Mouse (Mus musculus): Measurements from ENCODE around the gene Ccin. TPM values are rescaled to one million over a fixed set of nuclear protein-coding genes. Genes with fewer than 3 reads are reported as not detected.
A peak's percentile ranks its signal among the peaks of the same experiment; 100 is the strongest.

Ccin gene
- total RNA-seq, 1 experiment from 2014 or later = not detected

- no peak for DNase-seq
These were observed 8.2 kb upstream of the Ccin start for GRCm38 (mm10) chr4:43974914-43975616.

GRCm38 (mm10) chr4:43976223-43976740 lies 7.0 kb upstream of the Ccin start:
- no peak for DNase-seq

GRCm38 (mm10) chr4:43978521-43979443 lies 4.5 kb upstream of the Ccin start:
- peak; percentile 82 for DNase-seq

- DNase-seq = peak; percentile 77
These were observed 3.5 kb upstream of the Ccin start for GRCm38 (mm10) chr4:43979746-43980145.

DNA sequence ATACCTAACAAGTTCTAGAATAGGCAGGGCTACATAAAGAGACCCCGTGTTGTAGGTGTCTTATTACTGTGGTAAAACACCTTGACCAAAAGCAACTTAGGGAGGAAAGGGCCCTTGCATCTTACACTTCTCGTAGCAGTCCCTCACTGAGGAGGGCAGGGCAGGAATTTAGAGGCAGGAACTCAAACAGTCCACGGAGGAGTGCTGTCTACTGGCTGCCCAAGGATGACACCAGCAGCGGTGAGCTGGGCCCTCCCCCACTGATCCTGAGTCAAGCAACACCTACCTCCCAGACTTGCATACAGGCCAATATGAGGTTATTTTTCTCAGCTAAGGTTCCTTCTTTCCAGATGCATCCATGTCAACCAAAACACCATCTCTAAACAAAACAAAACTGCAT lies 3.0 kb upstream of the Ccin start:
- DNase-seq = no peak

- no peak for DNase-seq
These were observed 2.4 kb upstream of the Ccin start for GRCm38 (mm10) chr4:43980846-43981245.

DNA sequence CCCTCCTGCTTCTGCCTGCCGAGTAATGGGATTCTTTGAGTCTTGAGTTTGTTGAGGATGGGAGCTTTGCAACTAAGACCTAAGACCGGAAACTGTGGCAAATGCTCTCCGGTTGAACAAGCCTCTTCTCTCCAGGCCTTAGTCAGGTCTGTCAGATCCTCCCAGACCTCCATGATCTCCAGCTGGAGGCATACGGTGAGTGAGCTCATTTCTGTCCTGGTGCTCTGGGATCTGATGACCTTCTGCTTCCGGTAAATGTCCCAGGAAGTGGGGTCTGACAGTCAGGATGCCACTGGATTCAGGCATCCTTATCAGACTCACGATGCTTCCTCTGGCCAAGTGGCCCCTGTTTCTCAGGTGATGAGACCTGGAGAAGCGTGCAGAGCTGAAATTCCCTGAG lies 2.0 kb upstream of the Ccin start:
- DNase-seq = no peak

- DNase-seq = peak; percentile 96
These were observed 1.1 kb upstream of the Ccin start for GRCm38 (mm10) chr4:43982053-43982732.

- DNase-seq = no peak
These were observed 473 bp downstream of the Ccin start for GRCm38 (mm10) chr4:43983756-43984155.

DNA sequence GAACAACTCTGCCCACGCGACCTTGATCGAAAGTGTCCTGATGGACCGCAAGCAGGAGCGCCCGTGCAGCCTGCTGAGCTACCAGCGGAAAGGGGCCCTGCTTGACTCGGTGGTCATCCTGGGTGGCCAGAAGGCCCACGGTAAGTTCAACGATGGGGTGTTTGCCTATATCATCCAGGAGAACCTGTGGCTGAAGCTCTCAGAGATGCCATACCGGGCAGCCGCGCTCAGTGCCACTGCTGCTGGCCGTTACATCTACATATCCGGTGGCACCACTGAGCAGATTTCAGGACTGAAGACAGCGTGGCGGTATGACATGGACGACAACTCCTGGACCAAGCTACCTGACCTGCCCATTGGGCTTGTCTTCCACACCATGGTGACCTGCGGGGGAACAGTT lies 1.0 kb downstream of the Ccin start:
- DNase-seq = no peak

GRCm38 (mm10) chr4:43988976-43989375 lies 5.7 kb downstream of the Ccin start:
- DNase-seq = no peak

DNA sequence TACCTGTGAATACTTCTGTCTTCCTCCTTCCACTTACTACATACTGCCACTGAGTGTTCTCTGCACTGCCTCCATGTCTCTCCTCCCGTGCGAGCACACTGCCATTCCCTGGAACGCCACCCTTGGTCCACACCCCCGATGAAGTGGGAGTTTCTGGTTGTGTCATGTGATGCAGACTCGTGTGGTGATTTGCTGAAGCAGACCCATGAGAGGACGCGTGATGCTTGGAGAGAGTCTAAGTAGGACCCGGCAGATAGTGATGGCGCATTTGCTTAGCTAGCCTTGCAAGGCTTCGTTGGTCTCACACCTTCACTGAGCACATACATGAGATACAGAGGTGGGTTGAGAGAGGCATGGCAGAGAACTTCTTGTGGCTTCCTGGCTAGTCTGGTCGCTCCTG lies 9.8 kb downstream of the Ccin start:
- no peak for DNase-seq

GRCm38 (mm10) chr4:43994342-43994741 lies 11.1 kb downstream of the Ccin start:
- no peak for DNase-seq

DNA sequence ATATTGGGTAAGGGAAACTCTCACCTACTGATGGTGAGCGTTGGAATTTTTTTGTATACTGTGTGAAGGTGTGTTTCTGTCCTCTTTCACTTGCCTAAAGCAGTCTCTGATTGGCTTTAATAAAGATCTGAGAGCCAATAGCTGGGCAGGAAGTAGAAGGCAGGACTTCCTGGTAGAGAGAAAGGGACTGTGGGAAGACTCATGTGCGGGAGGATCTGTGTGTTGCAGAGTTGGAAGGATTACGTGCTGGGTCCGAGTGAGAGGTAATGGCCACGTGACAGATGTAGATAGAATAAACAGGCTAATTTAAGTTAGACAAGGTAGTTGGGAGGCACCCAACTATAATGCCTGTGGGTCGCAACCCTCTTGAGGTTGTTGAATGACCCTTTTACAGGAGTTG lies 20.3 kb downstream of the Ccin start:
- no peak for DNase-seq

GRCm38 (mm10) chr4:44004126-44004525 lies 20.8 kb downstream of the Ccin start, which contains the start of gene Clta:
Clta (plus strand) TSS chr4:44004452.
- no peak for DNase-seq

GRCm38 (mm10) chr4:44004623-44005409 lies 21.5 kb downstream of the Ccin start:
- DNase-seq = no peak

GRCm38 (mm10) chr4:44010176-44010575 lies 26.9 kb downstream of the Ccin start:
- DNase-seq = no peak

DNA sequence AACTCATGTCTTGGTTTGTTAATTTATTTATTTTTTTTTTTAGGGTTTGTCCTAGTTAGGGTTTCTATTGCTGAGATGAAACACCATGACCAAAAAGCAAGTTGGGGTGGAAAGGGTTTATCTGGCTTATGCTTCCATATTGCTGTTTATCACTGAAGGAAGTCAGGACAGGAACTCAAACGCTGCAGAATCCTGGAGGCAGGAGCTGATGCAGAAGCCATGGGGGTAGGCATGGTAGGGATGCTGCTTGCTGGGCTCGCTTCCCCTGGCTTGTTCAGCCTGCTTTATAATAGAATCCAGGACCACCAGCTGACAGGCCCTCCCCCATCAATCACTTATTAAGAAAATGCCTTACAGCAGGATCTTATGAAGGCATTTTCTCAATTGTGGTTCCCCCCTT lies 27.6 kb downstream of the Ccin start:
- DNase-seq = no peak

GRCm38 (mm10) chr4:44011799-44012198 lies 28.5 kb downstream of the Ccin start:
- DNase-seq = no peak

DNA sequence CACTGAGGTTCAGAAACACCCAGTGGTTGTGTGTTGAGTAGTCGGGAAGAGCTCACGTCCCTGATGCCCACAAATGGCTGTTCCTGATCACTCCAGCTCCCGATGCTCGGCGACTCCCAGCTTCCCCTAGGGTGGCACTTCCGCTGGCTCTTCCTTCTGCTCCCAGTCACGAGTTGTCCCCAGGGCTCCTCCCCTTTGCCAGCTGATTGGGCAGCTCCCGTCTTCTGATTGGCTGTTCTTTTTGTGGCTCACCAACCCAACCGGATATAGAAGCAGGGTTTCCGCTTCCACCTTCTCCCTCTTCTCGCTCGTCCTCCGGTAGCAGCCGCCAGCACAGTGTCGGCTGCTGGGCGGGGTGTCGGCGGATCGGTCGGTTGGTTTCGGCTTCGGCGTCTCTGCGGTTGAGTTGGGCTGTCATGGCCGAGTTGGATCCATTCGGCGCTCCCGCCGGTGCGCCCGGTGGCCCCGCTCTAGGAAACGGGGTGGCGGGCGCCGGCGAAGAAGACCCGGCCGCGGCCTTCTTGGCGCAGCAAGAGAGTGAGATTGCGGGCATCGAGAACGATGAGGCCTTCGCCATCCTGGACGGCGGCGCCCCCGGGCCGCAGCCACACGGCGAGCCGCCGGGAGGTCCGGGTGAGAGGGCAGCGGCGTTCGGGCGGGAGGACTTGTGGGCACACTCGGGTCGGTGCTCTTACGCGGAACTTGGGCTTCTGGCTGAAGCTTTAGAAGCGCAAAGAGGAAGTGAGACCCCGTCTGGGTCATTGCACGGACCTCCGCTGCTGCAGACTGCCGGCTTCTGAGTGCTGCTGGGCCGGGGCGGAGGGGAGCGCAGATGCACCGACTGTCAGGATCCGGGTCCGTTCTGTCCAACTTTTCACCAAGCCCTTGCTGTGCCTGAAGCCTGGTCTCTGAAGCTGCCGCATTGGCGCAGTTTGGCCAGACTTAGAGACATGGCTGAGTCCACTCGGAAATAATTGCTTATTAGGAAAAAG lies 29.4 kb downstream of the Ccin start:
- DNase-seq = peak; percentile 96
